Mouse (Mus musculus): ENCODE results near the gene Camk2d. TPM values are rescaled to one million over a fixed set of nuclear protein-coding genes. Genes with fewer than 3 reads are reported as not detected.

Camk2d gene
- total RNA-seq (2021) = 10 to 100 TPM; 37.0 to 37.2 TPM

DNA sequence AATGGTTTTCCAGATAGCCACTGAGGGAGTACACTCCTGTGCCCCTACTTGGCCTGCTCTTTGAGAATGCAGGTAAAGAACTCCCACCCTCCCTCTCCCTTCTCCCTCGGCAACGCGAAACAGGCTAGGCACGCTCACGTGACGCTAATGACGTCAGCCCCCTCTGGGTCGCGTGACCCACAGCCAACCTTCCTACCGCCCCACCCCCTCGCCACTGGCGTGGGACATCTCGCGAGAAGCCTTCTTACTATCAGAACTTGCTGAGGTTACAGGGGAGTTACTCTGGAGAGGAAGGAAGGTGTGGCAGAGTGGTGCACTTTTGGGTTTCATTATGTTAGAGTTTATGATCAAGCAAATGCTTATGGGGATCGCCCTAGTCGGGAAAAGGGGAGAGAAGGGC lies at the start of gene Camk2d:
Gene Camk2d, plus strand, starts transcription at position 217 of the 400 bp plus-strand sequence.
- peak; percentile 70 to 83 for DNase-seq (ENCODE audit: extremely low spot score in 1 of 2, low spot score in 1 of 2)

GRCm38 (mm10) chr3:126547941-126548340 lies 48.2 kb upstream of the Camk2d start:
- no peak for DNase-seq (ENCODE audit: extremely low spot score in 1 of 2, low spot score in 1 of 2)

DNA sequence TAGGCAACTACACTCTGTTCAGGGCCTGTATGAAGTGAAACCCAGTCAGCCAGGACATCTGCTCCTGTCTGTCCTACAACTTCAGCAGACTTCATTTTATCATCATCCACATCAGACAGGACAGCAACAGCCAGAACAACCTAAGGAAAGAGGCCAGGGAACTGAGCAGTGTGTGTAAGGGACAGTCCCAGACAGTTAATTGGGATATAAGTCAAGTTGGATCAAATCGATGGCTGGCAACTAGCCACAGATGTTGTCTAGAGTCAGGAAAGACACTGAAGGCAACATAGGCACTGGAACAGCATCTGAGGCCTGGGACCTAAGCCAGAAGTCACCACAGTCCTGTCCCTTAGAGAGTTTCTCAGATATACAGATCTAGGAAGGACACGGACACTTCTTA lies 32.5 kb upstream of the Camk2d start:
- DNase-seq (ENCODE audit: extremely low spot score in 1 of 2, low spot score in 1 of 2) = no peak

DNA sequence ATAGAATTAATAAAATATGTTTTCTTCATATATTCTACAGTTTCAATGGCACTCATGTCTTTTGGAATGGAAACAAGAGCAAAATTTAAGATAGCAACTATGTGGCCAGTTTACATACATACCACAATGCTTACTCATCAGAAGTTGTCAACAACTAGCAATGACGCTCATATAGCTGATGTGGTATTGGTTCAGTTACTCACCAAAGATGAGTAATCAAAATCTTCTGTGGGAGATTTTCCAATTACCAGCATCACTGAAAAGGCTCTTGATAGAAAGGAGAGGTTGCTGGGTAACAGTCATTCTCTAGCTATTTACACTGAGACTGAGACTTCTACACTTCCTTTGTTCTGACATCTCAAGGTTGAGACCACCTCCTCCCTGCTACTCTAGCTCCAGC lies 25.5 kb upstream of the Camk2d start:
- DNase-seq (ENCODE audit: extremely low spot score in 1 of 2, low spot score in 1 of 2) = no peak

DNA sequence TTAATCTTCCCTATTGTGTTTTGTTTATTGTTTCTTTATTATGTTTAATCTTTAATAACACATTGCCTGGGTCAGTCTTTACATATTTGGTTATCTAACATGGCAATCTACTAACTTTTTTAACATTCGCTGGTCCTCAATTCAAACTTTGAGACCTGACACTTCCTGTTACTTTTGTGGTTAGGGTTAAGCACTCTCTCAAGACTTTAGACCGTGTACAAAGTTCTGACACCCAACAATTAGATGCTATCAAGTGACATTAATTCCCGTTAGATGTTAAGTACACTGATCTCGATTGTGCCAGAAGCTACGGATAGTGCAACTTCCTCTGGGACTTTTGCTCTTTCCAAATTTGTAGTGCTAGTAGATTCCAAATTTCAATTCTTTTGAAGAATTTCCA lies 23.2 kb upstream of the Camk2d start:
- DNase-seq (ENCODE audit: extremely low spot score in 1 of 2, low spot score in 1 of 2) = no peak

- DNase-seq (ENCODE audit: extremely low spot score in 1 of 2, low spot score in 1 of 2) = no peak
Measured at GRCm38 (mm10) chr3:126575927-126576326, 20.2 kb upstream of the Camk2d start.

GRCm38 (mm10) chr3:126586134-126586533 lies 10.0 kb upstream of the Camk2d start:
- DNase-seq (ENCODE audit: extremely low spot score in 1 of 2, low spot score in 1 of 2) = no peak

- DNase-seq (ENCODE audit: extremely low spot score in 1 of 2, low spot score in 1 of 2) = no peak
Measured at GRCm38 (mm10) chr3:126587477-126587876, 8.6 kb upstream of the Camk2d start.

DNA sequence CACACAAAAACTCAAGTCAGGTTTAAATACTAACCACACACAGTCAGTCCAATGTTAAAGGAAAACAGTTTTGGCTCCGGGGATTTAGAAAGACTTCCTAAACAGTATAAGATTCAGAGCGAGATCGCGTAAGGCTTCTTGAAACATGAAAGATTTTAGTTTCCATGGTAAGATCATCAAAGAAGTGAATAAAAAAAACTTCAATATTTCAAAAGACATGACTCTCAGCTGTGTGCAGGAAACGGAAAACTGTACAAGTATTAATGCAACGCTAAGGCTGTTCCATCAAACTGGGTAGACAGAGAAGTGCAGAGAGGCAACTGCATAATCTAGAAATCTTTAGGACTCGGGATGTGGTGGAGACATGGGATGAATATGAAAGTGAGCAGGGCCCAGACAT lies 6.5 kb upstream of the Camk2d start:
- no peak for DNase-seq (ENCODE audit: extremely low spot score in 1 of 2, low spot score in 1 of 2)

GRCm38 (mm10) chr3:126595456-126595855 lies 646 bp upstream of the Camk2d start:
- DNase-seq (ENCODE audit: extremely low spot score in 1 of 2, low spot score in 1 of 2) = no peak

GRCm38 (mm10) chr3:126596491-126597160 lies 524 bp downstream of the Camk2d start:
- DNase-seq (ENCODE audit: extremely low spot score in 1 of 2, low spot score in 1 of 2) = peak; percentile 59 to 73

DNA sequence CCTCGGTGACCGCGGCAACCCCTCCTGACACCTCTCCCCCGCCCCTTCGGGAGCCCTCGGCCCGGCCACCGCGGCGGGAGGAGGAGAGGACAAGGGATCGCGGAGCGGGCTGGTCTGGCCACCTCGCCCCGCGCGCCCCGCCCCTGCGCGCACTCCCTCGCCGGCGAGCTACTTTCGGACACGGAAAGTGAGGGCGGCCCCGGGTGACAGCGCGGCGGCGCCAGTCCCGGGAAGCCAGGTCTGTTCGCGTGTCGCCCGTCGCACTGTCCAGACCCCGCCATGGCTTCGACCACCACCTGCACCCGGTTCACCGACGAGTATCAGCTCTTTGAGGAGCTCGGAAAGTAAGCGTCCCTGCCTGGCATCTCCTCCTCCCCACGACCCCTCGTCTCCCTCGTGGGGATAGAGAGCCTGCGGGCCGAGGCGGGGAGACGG lies 1.1 kb downstream of the Camk2d start:
- peak; percentile 37 to 58 for DNase-seq (ENCODE audit: extremely low spot score in 1 of 2, low spot score in 1 of 2)

GRCm38 (mm10) chr3:126597596-126598328 lies 1.7 kb downstream of the Camk2d start:
- peak; percentile 10 to 17 for DNase-seq (ENCODE audit: extremely low spot score in 1 of 2, low spot score in 1 of 2)

DNA sequence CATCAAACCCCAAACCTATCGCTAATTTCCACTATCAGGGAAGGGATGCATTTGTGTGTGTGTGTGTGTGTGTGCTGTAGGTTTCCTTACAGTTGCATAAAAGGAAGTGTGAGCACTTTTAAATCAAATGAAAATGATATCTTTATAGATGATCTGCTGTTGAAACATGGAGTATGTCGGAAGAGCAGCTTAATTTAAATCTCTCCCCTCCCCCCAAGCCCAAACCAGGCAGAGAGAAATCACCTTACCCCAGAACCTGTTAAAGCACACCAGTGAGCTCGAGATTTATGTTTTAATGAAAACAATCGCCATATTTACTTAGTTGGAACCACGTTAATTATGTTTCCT lies 2.2 kb downstream of the Camk2d start:
- no peak for DNase-seq (ENCODE audit: extremely low spot score in 1 of 2, low spot score in 1 of 2)

DNA sequence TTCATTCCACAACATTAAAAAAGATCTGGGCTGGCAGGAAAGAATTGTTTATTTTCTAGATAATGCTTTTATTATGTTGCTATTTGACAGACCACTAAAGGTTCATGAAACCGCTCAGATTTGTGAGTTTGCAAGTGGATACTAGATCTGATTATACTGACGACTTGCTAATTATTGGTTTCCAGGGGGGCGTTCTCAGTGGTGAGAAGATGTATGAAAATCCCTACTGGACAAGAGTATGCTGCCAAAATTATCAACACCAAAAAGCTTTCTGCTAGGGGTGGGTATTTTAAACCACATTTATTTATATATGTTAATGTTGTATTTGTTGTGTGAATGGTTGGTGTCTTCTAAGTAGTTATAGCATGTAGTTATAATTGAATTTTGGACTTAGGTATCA lies 2.8 kb downstream of the Camk2d start:
- DNase-seq (ENCODE audit: extremely low spot score in 1 of 2, low spot score in 1 of 2) = no peak

DNA sequence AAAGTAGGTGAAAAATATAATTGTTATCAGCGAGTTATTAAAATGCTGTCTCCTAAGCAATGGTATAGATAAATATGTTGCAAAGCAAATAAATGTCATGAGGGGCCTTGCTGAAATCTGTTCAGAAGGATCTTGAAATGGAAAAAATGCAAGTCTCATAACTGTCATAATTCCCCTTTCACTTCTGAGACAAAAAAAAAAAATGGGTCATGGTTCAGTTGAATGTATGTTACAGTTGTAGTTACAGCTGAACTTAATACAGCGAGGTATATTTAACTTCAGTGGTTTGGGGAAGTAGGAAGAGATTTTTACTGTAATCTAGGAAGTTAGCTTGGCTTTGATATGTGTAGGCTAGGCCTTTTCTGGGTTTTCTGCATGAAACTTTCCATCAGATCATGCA lies 3.2 kb downstream of the Camk2d start:
- DNase-seq (ENCODE audit: extremely low spot score in 1 of 2, low spot score in 1 of 2) = no peak

- no peak for DNase-seq (ENCODE audit: extremely low spot score in 1 of 2, low spot score in 1 of 2)
Measured at GRCm38 (mm10) chr3:126599936-126600335, 3.8 kb downstream of the Camk2d start.

DNA sequence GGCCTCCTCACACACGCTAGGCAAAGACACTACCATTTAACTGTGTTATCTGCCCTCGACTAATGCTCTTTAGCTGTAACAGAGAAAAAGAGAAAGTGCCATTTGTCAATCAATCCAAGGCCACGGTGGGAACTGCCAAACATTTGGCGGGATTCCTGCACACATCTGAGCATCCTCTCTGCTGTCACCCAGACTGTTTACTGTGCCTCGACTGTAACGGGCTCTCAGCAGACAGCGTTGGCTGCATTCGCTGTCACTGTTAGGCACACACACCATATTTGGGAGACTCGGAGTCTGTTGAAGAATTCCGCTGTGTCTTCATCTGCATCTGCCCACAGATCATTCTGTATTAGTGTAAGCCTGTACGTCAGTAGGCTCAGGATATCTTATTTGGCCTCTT lies 6.7 kb downstream of the Camk2d start:
- DNase-seq (ENCODE audit: extremely low spot score in 1 of 2, low spot score in 1 of 2) = peak in 1 of 2 experiments; percentile 10

- no peak for DNase-seq (ENCODE audit: extremely low spot score in 1 of 2, low spot score in 1 of 2)
Measured at GRCm38 (mm10) chr3:126604656-126605434, 8.7 kb downstream of the Camk2d start.

DNA sequence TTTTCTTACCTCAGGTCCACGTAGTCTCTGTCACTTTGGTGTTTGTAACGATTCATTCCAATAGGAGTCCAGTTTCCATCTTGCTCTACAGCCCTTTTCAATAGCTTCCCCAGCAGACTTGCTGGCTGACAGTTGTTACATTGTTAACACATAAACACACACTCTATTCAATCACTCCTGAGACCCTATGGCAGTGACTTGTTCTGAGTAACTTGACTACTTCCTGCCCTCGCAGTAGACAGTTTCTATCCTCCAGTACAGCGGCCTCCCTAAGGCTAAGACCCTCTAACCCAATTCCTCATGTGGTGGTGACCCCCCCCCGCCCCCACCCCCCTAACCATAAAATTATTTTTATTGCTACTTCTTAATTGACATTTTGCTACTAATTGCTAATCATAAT lies 13.2 kb downstream of the Camk2d start:
- DNase-seq (ENCODE audit: extremely low spot score in 1 of 2, low spot score in 1 of 2) = no peak

DNA sequence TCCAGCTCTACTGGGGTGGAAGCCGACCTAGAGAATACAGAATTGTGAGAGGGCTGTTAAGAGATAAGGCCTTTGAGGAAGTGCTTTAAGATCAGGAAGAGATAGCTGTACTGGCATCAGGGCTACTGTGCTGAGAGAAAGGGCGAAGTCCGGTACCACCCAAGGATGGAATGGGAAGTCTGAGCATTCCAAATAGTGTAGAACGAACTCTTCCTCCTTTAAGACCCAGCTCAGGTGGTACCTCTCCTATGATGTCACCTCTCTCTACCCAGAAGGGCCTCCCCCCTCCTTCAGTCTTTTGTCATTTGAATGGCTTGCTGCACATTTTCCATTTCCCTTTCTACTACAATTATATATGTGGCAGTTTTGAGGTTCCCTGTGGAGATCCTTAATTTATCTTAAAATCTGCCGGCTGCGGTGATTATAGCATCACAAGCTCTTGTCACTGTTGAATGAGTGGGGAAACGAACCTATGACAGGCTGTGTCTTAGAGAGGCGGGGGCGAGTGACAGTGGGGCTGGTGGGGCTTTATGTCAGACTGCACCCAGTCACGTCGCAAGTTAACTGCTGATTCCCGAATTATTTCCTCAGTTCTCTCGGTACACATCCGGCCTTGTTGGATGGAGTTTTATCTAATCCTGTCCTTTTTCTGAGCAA lies 13.8 kb downstream of the Camk2d start:
- no peak for DNase-seq (ENCODE audit: extremely low spot score in 1 of 2, low spot score in 1 of 2)
